Mouse (Mus musculus) naive thymus-derived CD4-positive, alpha-beta T cell, adult 2 months (primary cell): ENCODE results near the gene Glyat.

ENCODE experiments used
- DNase-seq: peaks from one replicate; pipeline ENCODE4 v3.0.0-alpha.2; 2011; ENCODE audit warnings: low read depth

The Glyat gene

GRCm38 (mm10) chr19:12684638-12685037 is 51.5 kb downstream of the Glyat start:
- no peak for DNase-seq

- DNase-seq: no peak
These were observed 52.1 kb downstream of the Glyat start for GRCm38 (mm10) chr19:12685231-12685630.

DNA sequence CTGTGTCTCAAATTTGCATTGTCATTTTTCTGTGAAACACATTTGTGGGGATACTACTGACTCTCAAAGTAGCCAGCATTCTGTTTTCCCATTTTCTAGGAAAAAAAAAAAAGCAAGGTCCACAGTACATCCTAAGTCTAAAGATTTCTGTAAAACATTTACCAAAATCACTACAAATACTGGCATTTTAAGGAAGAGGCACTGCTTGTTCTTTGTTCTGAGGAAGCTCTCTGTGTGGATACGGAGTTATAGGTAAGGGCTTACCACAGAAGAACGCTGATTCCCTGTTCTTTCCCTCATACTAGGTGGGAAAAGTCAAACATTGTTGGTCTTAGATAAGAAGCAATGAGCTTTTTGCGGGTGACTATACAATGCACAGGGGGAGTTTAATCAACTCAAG is 62.5 kb downstream of the Glyat start, which contains the start of gene Keg1:
Gene Keg1, plus strand, starts transcription at position 197 of the 400 bp plus-strand sequence.
- no peak for DNase-seq

DNA sequence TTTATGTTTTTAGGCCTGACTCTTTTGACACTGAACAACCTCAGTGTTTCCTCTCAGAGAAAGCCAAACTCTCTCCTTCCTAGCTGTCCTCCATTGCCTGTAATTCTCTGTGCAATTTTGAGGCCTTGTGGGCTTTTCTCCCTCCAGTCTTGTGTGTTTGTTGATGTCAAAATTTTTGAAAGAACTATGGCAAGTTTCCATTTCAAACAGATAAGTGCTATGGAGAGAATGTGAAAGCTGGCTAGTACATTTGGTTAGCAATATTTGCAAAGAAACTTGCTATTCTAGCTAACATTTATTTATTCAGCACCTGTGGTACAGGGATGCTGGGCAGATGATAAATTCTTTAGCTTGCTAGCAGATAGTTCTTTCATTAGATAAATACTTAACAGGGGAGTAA is 63.1 kb downstream of the Glyat start:
- DNase-seq: no peak
